Mouse (Mus musculus): ENCODE data around the gene Vasn.
"Not testable (repeated sequence)": the region's sequence is repeated elsewhere in the genome, so short reads cannot be mapped to it uniquely, and the experiment has no call there.

Gene Vasn

GRCm38 (mm10) chr16:4661605-4662004 is 21.9 kb downstream of the Vasn start:
- DNase-seq (ENCODE audit: inconsistent age in 2 of 2, low spot score in 1 of 2): no peak

- DNase-seq (ENCODE audit: inconsistent age in 2 of 2, low spot score in 1 of 2): no peak
These were observed 24.1 kb downstream of the Vasn start for GRCm38 (mm10) chr16:4663806-4664205.

- peak in 1 of 2 experiments; percentile 23 for DNase-seq (ENCODE audit: inconsistent age in 2 of 2, low spot score in 1 of 2)
These were observed 26.0 kb downstream of the Vasn start for GRCm38 (mm10) chr16:4665726-4666125.

GRCm38 (mm10) chr16:4667190-4667808 is 27.6 kb downstream of the Vasn start:
- DNase-seq (ENCODE audit: inconsistent age in 2 of 2, low spot score in 1 of 2): peak; percentile 83 to 95

GRCm38 (mm10) chr16:4670317-4670716 is 30.6 kb downstream of the Vasn start:
- no peak for DNase-seq (ENCODE audit: inconsistent age in 2 of 2, low spot score in 1 of 2)

GRCm38 (mm10) chr16:4674091-4674490 is 34.4 kb downstream of the Vasn start:
- no peak for DNase-seq (ENCODE audit: inconsistent age in 2 of 2, low spot score in 1 of 2)

- DNase-seq (ENCODE audit: inconsistent age in 2 of 2, low spot score in 1 of 2): no peak
These were observed 37.1 kb downstream of the Vasn start for GRCm38 (mm10) chr16:4676836-4677235.

- no peak for DNase-seq (ENCODE audit: inconsistent age in 2 of 2, low spot score in 1 of 2)
These were observed 38.3 kb downstream of the Vasn start for GRCm38 (mm10) chr16:4678080-4678479.

- DNase-seq (ENCODE audit: inconsistent age in 2 of 2, low spot score in 1 of 2): peak; percentile 93 to 96
These were observed 39.6 kb downstream of the Vasn start, which contains the start of gene Coro7 for GRCm38 (mm10) chr16:4679121-4680018. Gene Coro7, minus strand, starts transcription at chr16:4679777.

GRCm38 (mm10) chr16:4680922-4681455 is 41.2 kb downstream of the Vasn start:
- not testable (repeated sequence) for DNase-seq (ENCODE audit: inconsistent age in 2 of 2, low spot score in 1 of 2)

- no peak for DNase-seq (ENCODE audit: inconsistent age in 2 of 2, low spot score in 1 of 2)
These were observed 43.0 kb downstream of the Vasn start for GRCm38 (mm10) chr16:4682628-4683179.

- DNase-seq (ENCODE audit: inconsistent age in 2 of 2, low spot score in 1 of 2): peak in 1 of 2 experiments; percentile 46
These were observed 43.4 kb downstream of the Vasn start for GRCm38 (mm10) chr16:4683193-4683580.

GRCm38 (mm10) chr16:4683581-4684456 is 44.1 kb downstream of the Vasn start:
- DNase-seq (ENCODE audit: inconsistent age in 2 of 2, low spot score in 1 of 2): peak; percentile 97 to 99

GRCm38 (mm10) chr16:4684457-4684791 is 44.7 kb downstream of the Vasn start:
- no peak for DNase-seq (ENCODE audit: inconsistent age in 2 of 2, low spot score in 1 of 2)

- DNase-seq (ENCODE audit: inconsistent age in 2 of 2, low spot score in 1 of 2): not testable (repeated sequence)
These were observed 49.6 kb downstream of the Vasn start for GRCm38 (mm10) chr16:4689371-4689770.

Measured in adrenal gland, adult (tissue).